Mouse (Mus musculus): ENCODE measurements around the gene Mlf2. TPM values are rescaled to one million over a fixed set of nuclear protein-coding genes. Genes with fewer than 3 reads are reported as not detected.

The Mlf2 gene
- polyA plus RNA-seq, 1 experiment, result 403 TPM

- H3K27me3 ChIP-seq (replicated peaks; ENCODE audit: control insufficient read depth, insufficient read depth, low read length), result no peaks in the 10 kb centered on the region
- H3K27ac ChIP-seq (ENCODE audit: insufficient read depth, low read depth, low read length), result no peak overlapping the region
- 77% methylated on average over 4 of the region's 4 CpGs for WGBS
- H3K4me1 ChIP-seq (ENCODE audit: control insufficient read depth, insufficient read depth, low read length), result 0 out of 2 replicates have a peak, but pooled peaks cover 5% of the 10 kb centered on the region
- TF ChIP-seq CTCF (conservative IDR thresholded peaks at IDR 0.05; ENCODE audit: insufficient read depth, insufficient read length, low read depth, low read length) (peak; percentile 54), POLR2A (IDR thresholded peaks at IDR 0.05; ENCODE audit: low read depth, low read length) (no peak)
- peak; percentile 58 for DNase-seq
- H3K4me3 ChIP-seq (ENCODE audit: insufficient read depth, low read depth, low read length), result no peak overlapping the region
- no peaks in the 10 kb centered on the region for H3K36me3 ChIP-seq (ENCODE audit: control insufficient read depth, insufficient read depth, low read length)
Measured at GRCm38 (mm10) chr6:124967766-124968165, 36.6 kb downstream of the Mlf2 start.

Other genes starting within 250 kb of the Mlf2 start
- 50.5 and 67.4 TPM in 2 replicates for gene Emg1, start 219.2 kb upstream of the Mlf2 start, polyA plus RNA-seq (2012; rRNA removed)
- gene Phb2, start 219.1 kb upstream of the Mlf2 start, polyA plus RNA-seq (2012; rRNA removed), result 181 and 193 TPM in 2 replicates
- gene Ptpn6, start 192.7 kb upstream of the Mlf2 start, polyA plus RNA-seq (2012; rRNA removed), result 21.5 and 31.7 TPM in 2 replicates
- 387 and 474 TPM in 2 replicates for gene Grcc10, start 190.0 kb upstream of the Mlf2 start, polyA plus RNA-seq (2012; rRNA removed)
- gene Gm45234, start 175.4 kb upstream of the Mlf2 start, polyA plus RNA-seq (2012; rRNA removed), result not detected in 2 replicates
- gene Atn1, start 174.9 kb upstream of the Mlf2 start, polyA plus RNA-seq (2012; rRNA removed), result 49.1 and 65.4 TPM in 2 replicates
- gene Eno2, start 161.7 kb upstream of the Mlf2 start, polyA plus RNA-seq (2012; rRNA removed), result 2.6 and 3.2 TPM in 2 replicates
- gene Lrrc23, start 151.7 kb upstream of the Mlf2 start, polyA plus RNA-seq (2012; rRNA removed), result 0.41 and 0.66 TPM in 2 replicates
- 33.7 and 36.7 TPM in 2 replicates for gene Spsb2, start 122.7 kb upstream of the Mlf2 start, polyA plus RNA-seq (2012; rRNA removed)
- gene Tpi1, start 117.1 kb upstream of the Mlf2 start, polyA plus RNA-seq (2012; rRNA removed), result 1,044 and 1,055 TPM in 2 replicates
- 66.2 and 74.0 TPM in 2 replicates for gene Usp5, start 101.9 kb upstream of the Mlf2 start, polyA plus RNA-seq (2012; rRNA removed)
- gene Cdca3, start 101.8 kb upstream of the Mlf2 start, polyA plus RNA-seq (2012; rRNA removed), result 4.2 and 4.3 TPM in 2 replicates
- 0.16 and 0.41 TPM in 2 replicates for gene Gnb3, start 91.1 kb upstream of the Mlf2 start, polyA plus RNA-seq (2012; rRNA removed)
- gene P3h3, start 73.6 kb upstream of the Mlf2 start, polyA plus RNA-seq (2012; rRNA removed), result 15.8 and 19.1 TPM in 2 replicates
- gene Gpr162, start 67.4 kb upstream of the Mlf2 start, polyA plus RNA-seq (2012; rRNA removed), result 4.0 and 5.6 TPM in 2 replicates
- gene Cd4, start 43.2 kb upstream of the Mlf2 start, polyA plus RNA-seq (2012; rRNA removed), result 0.57 and 4.3 TPM in 2 replicates
- 0.80 and 1.5 TPM in 2 replicates for gene Lag3, start 19.7 kb upstream of the Mlf2 start, polyA plus RNA-seq (2012; rRNA removed)
- 1,732 and 2,839 TPM in 2 replicates for gene Ptms, start 11.3 kb upstream of the Mlf2 start, polyA plus RNA-seq (2012; rRNA removed)
- gene Cops7a, start 34.2 kb downstream of the Mlf2 start, polyA plus RNA-seq (2012; rRNA removed), result 268 and 276 TPM in 2 replicates
- gene Pianp, start 65.3 kb downstream of the Mlf2 start, polyA plus RNA-seq (2012; rRNA removed), result 0.95 and 0.99 TPM in 2 replicates
- gene Zfp384, start 77.8 kb downstream of the Mlf2 start, polyA plus RNA-seq (2012; rRNA removed), result 37.8 and 45.7 TPM in 2 replicates
- gene Ing4, start 108.4 kb downstream of the Mlf2 start, polyA plus RNA-seq (2012; rRNA removed), result 39.1 and 39.2 TPM in 2 replicates
- 14.3 and 18.9 TPM in 2 replicates for gene Acrbp, start 118.3 kb downstream of the Mlf2 start, polyA plus RNA-seq (2012; rRNA removed)
- 2.9 and 3.5 TPM in 2 replicates for gene Lpar5, start 136.5 kb downstream of the Mlf2 start, polyA plus RNA-seq (2012; rRNA removed)
- gene Chd4, start 164.6 kb downstream of the Mlf2 start, polyA plus RNA-seq (2012; rRNA removed), result 43.6 and 57.7 TPM in 2 replicates
- gene Nop2, start 200.5 kb downstream of the Mlf2 start, polyA plus RNA-seq (2012; rRNA removed), result 15.5 and 16.5 TPM in 2 replicates
- 35.0 and 36.4 TPM in 2 replicates for gene Iffo1, start 213.9 kb downstream of the Mlf2 start, polyA plus RNA-seq (2012; rRNA removed)
- 7,324 and 7,933 TPM in 2 replicates for gene Gapdh, start 235.1 kb downstream of the Mlf2 start, polyA plus RNA-seq (2012; rRNA removed)